ENCODE assay signal across 19 mouse cellular contexts in genomic region chr9:78941648-78942047, GRCm38 (mm10).
"Had no signal": no experiment of that assay in that cellular context is flagged by ENCODE, and none has a peak within 500 bp of the region (broad histone marks: within the 10 kb centered on the region; RNA-seq: fewer than 3 reads in every experiment).

No protein-coding gene starts in this region.

- H3K27ac ChIP-seq: kidney, postnatal 0 days; layer of hippocampus, adult 2 months; limb, embryonic 12.5 days; limb, embryonic 15.5 days; liver, embryonic 14.5 days; macrophage; midbrain, embryonic 13.5 days; neural tube, embryonic 12.5 days; neural tube, embryonic 15.5 days; stomach, embryonic 15.5 days had no signal

- DNase-seq: kidney, adult 18-20 months; kidney, postnatal 25 days; layer of hippocampus, adult 9-11 months; left cerebral cortex, postnatal 4 days; liver, postnatal 0 days; spleen, adult 18-20 months; thymus, adult 18-20 months; thymus, postnatal 14 days; thymus, postnatal 4 days had no signal

- H3K9me3 ChIP-seq: limb, embryonic 12.5 days; limb, embryonic 15.5 days; midbrain, embryonic 13.5 days; neural tube, embryonic 12.5 days; neural tube, embryonic 15.5 days; stomach, embryonic 15.5 days had no signal

- H3K4me3 ChIP-seq: layer of hippocampus, adult 2 months; limb, embryonic 12.5 days; limb, embryonic 15.5 days; midbrain, embryonic 13.5 days; neural tube, embryonic 12.5 days; neural tube, embryonic 15.5 days; stomach, embryonic 15.5 days had no signal

- H3K36me3 ChIP-seq: limb, embryonic 12.5 days; limb, embryonic 15.5 days; midbrain, embryonic 13.5 days; neural tube, embryonic 12.5 days; neural tube, embryonic 15.5 days; stomach, embryonic 15.5 days had no signal

- H3K27me3 ChIP-seq: limb, embryonic 12.5 days; limb, embryonic 15.5 days; midbrain, embryonic 13.5 days; neural tube, embryonic 12.5 days; neural tube, embryonic 15.5 days; stomach, embryonic 15.5 days had no signal

- H3K4me1 ChIP-seq: limb, embryonic 12.5 days; limb, embryonic 15.5 days; midbrain, embryonic 13.5 days; neural tube, embryonic 12.5 days; neural tube, embryonic 15.5 days; stomach, embryonic 15.5 days had no signal
